Mouse (Mus musculus): ENCODE measurements around the gene Sdhb.

DNA sequence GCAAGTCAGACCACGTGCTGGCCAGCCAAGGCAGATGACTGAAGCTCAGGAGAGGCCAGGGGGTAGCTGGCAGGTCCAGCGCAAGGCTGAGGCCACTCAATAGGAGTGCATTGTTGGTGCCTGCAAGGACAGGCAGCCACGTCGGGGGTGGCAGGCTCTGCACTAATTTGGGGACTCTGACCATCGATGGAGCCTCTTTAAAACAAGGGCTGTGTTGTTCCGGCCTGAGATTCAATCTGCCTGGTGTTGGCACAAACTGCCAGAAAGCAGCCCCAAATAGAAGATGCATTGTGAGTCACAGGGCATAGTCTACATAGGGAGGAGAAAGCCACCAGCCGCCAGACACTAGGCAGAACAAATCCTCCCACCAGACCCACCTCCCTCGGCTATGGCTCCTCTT lies 31.3 kb upstream of the Sdhb start:
- TF ChIP-seq CTCF (IDR thresholded peaks at IDR 0.05; ENCODE audit: low read depth, low read length) (no peak), POLR2A (IDR thresholded peaks at IDR 0.05; ENCODE audit: insufficient read depth, low read length) (no peak)
